Mouse (Mus musculus) forebrain, embryonic 14.5 days (tissue): ENCODE data around the gene Trappc13. TPM values are rescaled to one million over a fixed set of nuclear protein-coding genes. Genes with fewer than 3 reads are reported as not detected.
A peak's percentile ranks its signal among the peaks of the same experiment; 100 is the strongest.
"Not testable (repeated sequence)": the region's sequence is repeated elsewhere in the genome, so short reads cannot be mapped to it uniquely, and the experiment has no call there.

Experiments used
- ATAC-seq: fragments of 200-750 bp; cut with Nextera tagmentation; 2 replicates; pipeline ENCODE4 v1.8.0; 2017; ENCODE audit warnings: mild to moderate bottlenecking, moderate library complexity
- DNase-seq: peaks from one replicate; pipeline ENCODE4 v3.0.0-alpha.2; 2015; ENCODE audit warnings: low spot score
- H3K27ac ChIP-seq: fragments of 300-500 bp; sonication (generic); 2 replicates; pipeline ENCODE4 v1.5.1; 2014; ENCODE audit warnings: low read depth, mild to moderate bottlenecking, control low read depth, low read length, moderate library complexity
- H3K27me3 ChIP-seq: fragments of 300-500 bp; sonication (generic); replicated peaks from 2 replicates; pipeline ENCODE4 v1.6.1; 2014; ENCODE audit warnings: low read length, control low read depth, mixed read lengths; ENCODE audit not compliant: control insufficient read depth, insufficient read depth
- H3K36me3 ChIP-seq: fragments of 300-500 bp; sonication (generic); 2 replicates; pipeline ENCODE4 v1.6.1; 2014; ENCODE audit warnings: low read length, control low read depth; ENCODE audit not compliant: control insufficient read depth, insufficient read depth
- H3K4me1 ChIP-seq: fragments of 300-500 bp; sonication (generic); 2 replicates; pipeline ENCODE4 v1.6.1; 2014; ENCODE audit warnings: antibody characterized with exemption, low read length, control low read depth; ENCODE audit not compliant: control insufficient read depth, insufficient read depth
- H3K4me2 ChIP-seq: fragments of 300-500 bp; sonication (generic); 2 replicates; pipeline ENCODE4 v1.6.1; 2014; ENCODE audit warnings: mild to moderate bottlenecking, control low read depth, low read length
- H3K4me3 ChIP-seq: fragments of 300-500 bp; sonication (generic); 2 replicates; pipeline ENCODE4 v1.5.1; 2014; ENCODE audit warnings: low read depth, low read length, control low read depth
- H3K9ac ChIP-seq: fragments of 300-500 bp; sonication (generic); 2 replicates; pipeline ENCODE4 v1.6.1; 2014; ENCODE audit warnings: mild to moderate bottlenecking, low read length, control low read depth, moderate library complexity
- H3K9me3 ChIP-seq: fragments of 300-500 bp; sonication (generic); replicated peaks from 2 replicates; pipeline ENCODE4 v1.6.1; 2016; ENCODE audit warnings: low read length, control low read depth, mixed read lengths; ENCODE audit not compliant: control insufficient read depth
- WGBS: fragments of 180-500 bp; shearing (Covaris S2); extraction: QIAGEN DNeasy Blood & Tissue Kit; methylation state at CpG from one replicate; pipeline ENCODE4 v1.1.7; 2014; 5-methylcytosine and 5-hydroxymethylcytosine counted together
- polyA plus RNA-seq: library from polyadenylated mRNA; unstranded; fragments of >200 nt; fragmentation: Nextera tagmentation; extraction: Ambion mirVana; gene quantifications from 2 replicates; pipeline ENCODE4 v1.2.1, GENCODE M21; 2014

The Trappc13 gene
- polyA plus RNA-seq, result 65.7 and 68.0 TPM in 2 replicates

GRCm38 (mm10) chr13:104177796-104178649, at the start of gene Trappc13:
Gene Trappc13, minus strand, starts transcription at chr13:104178469.
- Histone ChIP-seq H3K27me3 (no peaks in the 10 kb centered on the region), H3K4me2 (peak within 1 kb of the TSS; percentile 78), H3K4me1 (peaks cover 17% of the 10 kb centered on the region), H3K9me3 (no peaks in the 10 kb centered on the region), H3K9ac (peak within 1 kb of the TSS; percentile 89), H3K27ac (peak within 1 kb of the TSS; percentile 55), H3K4me3 (peak within 1 kb of the TSS; percentile 84), H3K36me3 (peaks cover 20% of the 10 kb centered on the region; the same call in 1 of the 2 replicates)
- under 1% methylated on average over 32 of the region's 32 CpGs for WGBS
- DNase-seq (no peak), ATAC-seq (peak; percentile 93)

- H3K9ac ChIP-seq, result peak overlapping the region; percentile 86
- peak overlapping the region; percentile 74 for H3K4me2 ChIP-seq
- peak overlapping the region; percentile 81 for H3K4me3 ChIP-seq
- WGBS, result 68% methylated on average over 3 of the region's 3 CpGs
- no peak for ATAC-seq
- no peaks in the 10 kb centered on the region for H3K27me3 ChIP-seq
- no peak overlapping the region for H3K27ac ChIP-seq
- DNase-seq, result no peak
- H3K4me1 ChIP-seq, result peaks cover 13% of the 10 kb centered on the region; the same call in 1 of the 2 replicates
- H3K9me3 ChIP-seq, result no peaks in the 10 kb centered on the region
- 0 out of 2 replicates have a peak, but pooled peaks cover 4% of the 10 kb centered on the region for H3K36me3 ChIP-seq
These were observed 49.2 kb upstream of the Trappc13 start for GRCm38 (mm10) chr13:104227478-104227877.

- ATAC-seq, result no peak
- Histone ChIP-seq H3K9me3 (no peaks in the 10 kb centered on the region), H3K36me3 (peaks cover 34% of the 10 kb centered on the region), H3K9ac (no peak overlapping the region), H3K4me2 (no peak overlapping the region), H3K4me1 (no peaks in the 10 kb centered on the region), H3K4me3 (no peak overlapping the region), H3K27ac (no peak overlapping the region), H3K27me3 (no peaks in the 10 kb centered on the region)
- DNase-seq, result peak; percentile 19
- WGBS, result 69% methylated on average over 1 of the region's 1 CpGs
These were observed 26.0 kb upstream of the Trappc13 start for GRCm38 (mm10) chr13:104204313-104204712.

- H3K27me3 ChIP-seq, H3K9ac ChIP-seq, DNase-seq, H3K4me3 ChIP-seq, ATAC-seq, H3K27ac ChIP-seq, H3K9me3 ChIP-seq, H3K4me1 ChIP-seq, H3K4me2 ChIP-seq: not testable (repeated sequence)
- peaks cover 40% of the 10 kb centered on the region for H3K36me3 ChIP-seq
These were observed 17.6 kb upstream of the Trappc13 start for GRCm38 (mm10) chr13:104195891-104196290.

- no peaks in the 10 kb centered on the region for H3K9me3 ChIP-seq
- H3K4me2 ChIP-seq, result no peak overlapping the region
- H3K4me1 ChIP-seq, result no peaks in the 10 kb centered on the region
- H3K9ac ChIP-seq, result no peak overlapping the region
- DNase-seq (no peak), ATAC-seq (no peak)
- no peaks in the 10 kb centered on the region for H3K27me3 ChIP-seq
- no peak overlapping the region for H3K4me3 ChIP-seq
- WGBS, result 92% methylated on average over 4 of the region's 4 CpGs
- H3K27ac ChIP-seq, result no peak overlapping the region
- H3K36me3 ChIP-seq, result peaks cover 55% of the 10 kb centered on the region
These were observed 9.1 kb upstream of the Trappc13 start for GRCm38 (mm10) chr13:104187357-104187756.

- Histone ChIP-seq H3K27me3 (no peaks in the 10 kb centered on the region), H3K9me3 (no peaks in the 10 kb centered on the region), H3K4me3 (peak overlapping the region; percentile 84), H3K36me3 (peaks cover 25% of the 10 kb centered on the region), H3K4me2 (peak overlapping the region; percentile 57), H3K27ac (no peak overlapping the region), H3K4me1 (peaks cover 16% of the 10 kb centered on the region), H3K9ac (peak overlapping the region; percentile 89)
- ATAC-seq, result no peak; the same call in 1 of the 2 replicates
- peak; percentile 8 for DNase-seq
- WGBS, result 21% methylated on average over 13 of the region's 13 CpGs
These were observed 1.1 kb upstream of the Trappc13 start for GRCm38 (mm10) chr13:104179176-104179888.

- under 1% methylated on average over 38 of the region's 38 CpGs for WGBS
- peaks cover 17% of the 10 kb centered on the region for H3K4me1 ChIP-seq
- DNase-seq (peak; percentile 100), ATAC-seq (peak; percentile 99)
- peak within 1 kb of the TSS; percentile 84 for H3K4me3 ChIP-seq
- H3K27me3 ChIP-seq, result no peaks in the 10 kb centered on the region
- H3K27ac ChIP-seq, result peak within 1 kb of the TSS; percentile 55
- peak within 1 kb of the TSS; percentile 89 for H3K9ac ChIP-seq
- peaks cover 22% of the 10 kb centered on the region; the same call in 1 of the 2 replicates for H3K36me3 ChIP-seq
- no peaks in the 10 kb centered on the region for H3K9me3 ChIP-seq
- H3K4me2 ChIP-seq, result peak within 1 kb of the TSS; percentile 78
These were observed 417 bp upstream of the Trappc13 start, which contains the start of gene Trim23 for GRCm38 (mm10) chr13:104178650-104179121. Gene Trim23, plus strand, starts transcription at chr13:104178797.

- H3K9me3 ChIP-seq, result no peaks in the 10 kb centered on the region
- H3K4me1 ChIP-seq, result peaks cover 17% of the 10 kb centered on the region
- H3K27me3 ChIP-seq, result no peaks in the 10 kb centered on the region
- no peak overlapping the region for H3K27ac ChIP-seq
- H3K36me3 ChIP-seq, result peaks cover 13% of the 10 kb centered on the region; the same call in 1 of the 2 replicates
- no peak for ATAC-seq
- H3K4me3 ChIP-seq, result peak overlapping the region; percentile 84
- H3K9ac ChIP-seq, result peak overlapping the region; percentile 56
- H3K4me2 ChIP-seq, result peak overlapping the region; percentile 78
- WGBS, result 77% methylated on average over 3 of the region's 3 CpGs
- DNase-seq, result no peak
These were observed 1.4 kb downstream of the Trappc13 start for GRCm38 (mm10) chr13:104176874-104177273.
